Mouse (Mus musculus): Measurements from ENCODE around the gene Olfr986.

DNA sequence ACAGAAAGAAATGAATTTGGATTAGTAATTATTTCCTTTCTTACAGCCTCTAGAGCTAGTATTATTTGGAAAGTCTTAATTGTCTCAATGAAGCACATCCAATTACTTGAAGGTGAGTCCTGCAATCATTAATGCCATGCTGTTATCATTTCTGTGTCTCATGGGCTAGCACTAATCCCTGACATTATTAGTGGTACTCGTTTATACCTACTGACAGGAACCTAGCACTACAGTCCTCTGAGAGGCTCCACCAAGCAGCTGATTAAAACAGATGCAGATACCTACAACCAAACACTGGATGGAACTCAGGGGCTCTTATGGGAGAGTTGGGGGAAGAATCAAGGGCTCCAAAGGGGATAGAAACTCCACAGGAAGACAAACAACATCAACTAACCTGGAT lies 39.2 kb upstream of the Olfr986 start:
- TF ChIP-seq CTCF (IDR thresholded peaks at IDR 0.05; ENCODE audit: low read depth, low read length): no peak
- TF ChIP-seq POLR2A (IDR thresholded peaks at IDR 0.05; ENCODE audit: insufficient read depth, low read length): no peak
- no peak for TF ChIP-seq EP300 (IDR thresholded peaks at IDR 0.05; ENCODE audit: insufficient read depth, low read depth, low read length)
